14 mouse cellular contexts compared by ENCODE assay signal in genomic region chr7:113240438-113240837, GRCm38 (mm10). TPM values are rescaled to one million over a fixed set of nuclear protein-coding genes. Genes with fewer than 3 reads are reported as not detected.
A peak's percentile ranks its signal among the peaks of the same experiment; 100 is the strongest.
DNase-seq lines count a peak whose midpoint lies in the region; ATAC-seq and TF ChIP-seq lines count a peak whose summit lies in the region.
"Had no signal": no experiment of that assay in that cellular context is flagged by ENCODE, and none has a peak within 500 bp of the region (broad histone marks: within the 10 kb centered on the region; RNA-seq: fewer than 3 reads in every experiment).

No protein-coding gene starts in this region.

- TF ChIP-seq CTCF in liver, postnatal 0 days (IDR thresholded peaks at IDR 0.05; ENCODE audit: low read depth), result no peak

- peaks cover 36% of the 10 kb centered on the region for H3K4me1 ChIP-seq in liver, postnatal 0 days (ENCODE audit: insufficient read depth)
- peaks cover 33 to 41% of the 10 kb centered on the region in 2 experiments for H3K4me1 ChIP-seq in heart, embryonic 14.5 days (ENCODE audit: control insufficient read depth in 2 of 2, insufficient read depth in 2 of 2, low read length in 2 of 2)
- peaks cover 45% of the 10 kb centered on the region for H3K4me1 ChIP-seq in lung, embryonic 15.5 days
- peaks cover 26% of the 10 kb centered on the region for H3K4me1 ChIP-seq in stomach, embryonic 14.5 days (ENCODE audit: control insufficient read depth, insufficient read depth, low read length)
- H3K4me1 ChIP-seq: hindbrain, embryonic 10.5 days; megakaryocyte, embryonic 14.5 days had no signal

- 0 out of 2 replicates have a peak, but pooled peaks cover 1% of the 10 kb centered on the region for H3K36me3 ChIP-seq in liver, postnatal 0 days (replicated peaks; ENCODE audit: insufficient read depth, low read length)
- H3K36me3 ChIP-seq in heart, embryonic 14.5 days (ENCODE audit: control insufficient read depth, insufficient read depth, low read length), result no peaks in the 10 kb centered on the region
- no peaks in the 10 kb centered on the region for H3K36me3 ChIP-seq in lung, embryonic 15.5 days
- H3K36me3 ChIP-seq in stomach, embryonic 14.5 days (ENCODE audit: control insufficient read depth, insufficient read depth, low read length), result no peaks in the 10 kb centered on the region
- H3K36me3 ChIP-seq: hindbrain, embryonic 10.5 days; limb, embryonic 12.5 days had no signal

- no peak overlapping the region for H3K4me3 ChIP-seq in liver, postnatal 0 days (ENCODE audit: low read depth, low read length)
- H3K4me3 ChIP-seq in heart, embryonic 14.5 days (ENCODE audit: control insufficient read depth in 1 of 2, insufficient read depth in 1 of 2, low read depth in 1 of 2, low read length in 2 of 2), result no peak overlapping the region
- H3K4me3 ChIP-seq in lung, embryonic 15.5 days, result no peak overlapping the region
- H3K4me3 ChIP-seq in stomach, embryonic 14.5 days (ENCODE audit: low read depth, low read length), result no peak overlapping the region
- H3K4me3 ChIP-seq: erythroblast, embryonic 14.5 days; hindbrain, embryonic 10.5 days; limb, embryonic 12.5 days; megakaryocyte, embryonic 14.5 days; myocyte had no signal

- ATAC-seq in liver, postnatal 0 days, result no peak
- peak; percentile 55; the same call in 1 of the 2 replicates for ATAC-seq in heart, embryonic 14.5 days (ENCODE audit: insufficient number of reproducible peaks, insufficient read depth, low FRiP score, low read depth)
- 0 out of 2 replicates have a peak, but pooled peaks have one; percentile 12 for ATAC-seq in lung, embryonic 15.5 days (ENCODE audit: borderline replicate concordance, extremely low read depth, low FRiP score, low TSS enrichment)
- no peak for ATAC-seq in stomach, embryonic 14.5 days (ENCODE audit: insufficient number of reproducible peaks, insufficient read depth, low FRiP score, low read depth)

- H3K27ac ChIP-seq in liver, postnatal 0 days (ENCODE audit: low read depth), result peak overlapping the region; percentile 77
- peak overlapping the region; percentile 46 to 72 for H3K27ac ChIP-seq in heart, embryonic 14.5 days (replicated peaks in 1 of 2; ENCODE audit: control insufficient read depth in 1 of 2, insufficient read depth in 1 of 2, low read depth in 2 of 2, low read length in 2 of 2)
- H3K27ac ChIP-seq in lung, embryonic 15.5 days, result peak overlapping the region; percentile 88
- peak overlapping the region; percentile 48; the same call in 1 of the 2 replicates for H3K27ac ChIP-seq in stomach, embryonic 14.5 days (ENCODE audit: low read length)
- H3K27ac ChIP-seq: hindbrain, embryonic 10.5 days; limb, embryonic 12.5 days had no signal

- H3K9me3 ChIP-seq in liver, postnatal 0 days (ENCODE audit: low read length), result no peaks in the 10 kb centered on the region
- H3K9me3 ChIP-seq in heart, embryonic 14.5 days (ENCODE audit: control insufficient read depth, low read length), result no peaks in the 10 kb centered on the region
- no peaks in the 10 kb centered on the region for H3K9me3 ChIP-seq in lung, embryonic 15.5 days
- no peaks in the 10 kb centered on the region for H3K9me3 ChIP-seq in stomach, embryonic 14.5 days (ENCODE audit: control insufficient read depth, low read depth, low read length)
- H3K9me3 ChIP-seq: hindbrain, embryonic 10.5 days; limb, embryonic 12.5 days had no signal

- no peak for TF ChIP-seq EP300 in liver, postnatal 0 days (IDR thresholded peaks at IDR 0.05; ENCODE audit: low read depth)

- no peak overlapping the region for H3K9ac ChIP-seq in liver, postnatal 0 days (replicated peaks)
- H3K9ac ChIP-seq in heart, embryonic 14.5 days (ENCODE audit: low read length), result no peak overlapping the region
- no peak overlapping the region for H3K9ac ChIP-seq in lung, embryonic 15.5 days
- H3K9ac ChIP-seq in stomach, embryonic 14.5 days (replicated peaks; ENCODE audit: low read depth, low read length), result no peak overlapping the region
- H3K9ac ChIP-seq: limb, embryonic 12.5 days had no signal

- no peaks in the 10 kb centered on the region for H3K27me3 ChIP-seq in liver, postnatal 0 days (ENCODE audit: insufficient read depth, low read length)
- no peaks in the 10 kb centered on the region for H3K27me3 ChIP-seq in heart, embryonic 14.5 days (ENCODE audit: control insufficient read depth, insufficient read depth, low read length)
- H3K27me3 ChIP-seq in lung, embryonic 15.5 days, result no peaks in the 10 kb centered on the region
- H3K27me3 ChIP-seq in stomach, embryonic 14.5 days (ENCODE audit: control insufficient read depth, insufficient read depth, low read length), result no peaks in the 10 kb centered on the region
- H3K27me3 ChIP-seq: limb, embryonic 12.5 days had no signal

- 0 out of 2 replicates have a peak overlapping the region, but pooled peaks have one; percentile 6 for H3K4me2 ChIP-seq in liver, postnatal 0 days (ENCODE audit: low read depth, low read length)
- H3K4me2 ChIP-seq in heart, embryonic 14.5 days (ENCODE audit: low read length), result peak overlapping the region; percentile 21; the same call in 1 of the 2 replicates
- peak overlapping the region; percentile 24; the same call in 1 of the 2 replicates for H3K4me2 ChIP-seq in lung, embryonic 15.5 days
- no peak overlapping the region for H3K4me2 ChIP-seq in stomach, embryonic 14.5 days (replicated peaks; ENCODE audit: low read depth, low read length)
- H3K4me2 ChIP-seq: limb, embryonic 12.5 days had no signal

- no peak for DNase-seq in liver, postnatal 0 days
- DNase-seq in liver, result no peak
- no peak for DNase-seq in MN1 (ENCODE audit: low spot score)
- no peak for DNase-seq in yolk sac, embryonic 10.5 days (ENCODE audit: low spot score)
- DNase-seq: cerebellum, adult 18-20 months; embryo, embryonic 11 days had no signal

- WGBS in liver, postnatal 0 days (ENCODE audit: insufficient replicate concordance), result 60% methylated on average over 1 of the region's 1 CpGs
- 17% methylated on average over 1 of the region's 1 CpGs for WGBS in heart, embryonic 14.5 days
- WGBS in lung, embryonic 15.5 days, result 43% methylated on average over 1 of the region's 1 CpGs
- WGBS in stomach, embryonic 14.5 days, result 65% methylated on average over 1 of the region's 1 CpGs

RNA-seq across cellular contexts. Expression of gene Arntl, which starts 33.2 kb away (rescaled TPM):
- 7.0 and 8.9 TPM in 2 replicates for polyA plus RNA-seq in liver, postnatal 0 days (2015; fragmentation: Nextera tagmentation; extraction: Ambion mirVana)
- polyA plus RNA-seq in heart, embryonic 14.5 days (2014; fragmentation: Nextera tagmentation; extraction: Ambion mirVana), result 7.7 and 8.4 TPM in 2 replicates
- 11.1 and 11.8 TPM in 2 replicates for polyA plus RNA-seq in lung, embryonic 15.5 days (2015; fragmentation: Nextera tagmentation; extraction: Ambion mirVana)
- polyA plus RNA-seq in stomach, embryonic 14.5 days (2014; fragmentation: Nextera tagmentation; extraction: Ambion mirVana), result 14.0 and 14.6 TPM in 2 replicates

Comparison
In these comparisons a context has a peak if more than half of its experiments do, and no peak if none do; other contexts are left out.
1. ATAC-seq: peak in heart, embryonic 14.5 days (single experiment) and lung, embryonic 15.5 days (single experiment); none in liver, postnatal 0 days (single experiment) and stomach, embryonic 14.5 days (single experiment).
2. Peak in every context shown above with its lines, with median percentiles within 50 percentile points of each other: H3K27ac ChIP-seq.